Mouse (Mus musculus) brain, adult 2 months (tissue): ENCODE results near the gene Hmgn2.
"Not testable (repeated sequence)": the region's sequence is repeated elsewhere in the genome, so short reads cannot be mapped to it uniquely, and the experiment has no call there.

Source experiments
- DNase-seq: peaks from one replicate; pipeline ENCODE4 v3.0.0; 2011; ENCODE audit warnings: low read depth, low spot score

Gene Hmgn2

DNA sequence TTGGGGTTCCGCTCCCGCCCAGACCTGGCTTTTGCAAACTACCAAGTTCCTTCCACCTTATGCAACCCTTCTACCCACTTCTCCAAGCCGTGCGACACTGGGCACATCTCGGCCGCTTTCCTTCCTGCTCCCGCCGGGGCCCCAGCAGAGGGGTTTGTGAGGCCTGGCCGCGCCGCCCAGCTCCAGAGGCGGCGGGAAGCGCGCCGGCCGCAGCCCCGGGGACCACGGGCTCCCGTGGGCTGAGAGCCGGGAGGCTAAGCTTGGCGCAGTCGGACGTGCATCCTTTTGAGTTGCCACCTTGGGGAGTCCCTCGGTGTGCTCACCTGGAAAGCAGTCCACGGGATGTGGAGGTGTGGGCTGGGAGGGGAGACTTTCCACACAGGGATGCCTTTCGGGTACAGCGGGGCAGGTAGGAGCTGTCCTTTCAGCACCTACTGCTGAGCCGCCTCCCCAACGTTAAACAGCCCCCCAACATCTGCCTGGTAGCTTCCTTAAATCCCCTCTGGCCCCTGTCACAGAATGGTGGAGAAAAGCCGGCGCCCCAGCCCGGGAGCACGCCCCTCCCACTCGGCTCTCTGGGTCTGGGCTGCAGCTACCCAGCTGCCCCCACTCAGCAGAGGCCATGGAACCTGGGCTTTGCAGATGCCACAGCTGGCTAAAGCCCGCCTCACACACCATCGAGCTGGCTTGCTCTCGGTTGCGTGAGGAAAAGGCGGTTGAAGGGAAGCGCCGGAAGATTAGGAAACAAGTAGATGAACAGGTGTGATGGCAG lies at the start of gene Hmgn2:
Gene Hmgn2, minus strand, starts transcription at position 501 of the 772 bp plus-strand sequence.
- peak; percentile 54 for DNase-seq

DNA sequence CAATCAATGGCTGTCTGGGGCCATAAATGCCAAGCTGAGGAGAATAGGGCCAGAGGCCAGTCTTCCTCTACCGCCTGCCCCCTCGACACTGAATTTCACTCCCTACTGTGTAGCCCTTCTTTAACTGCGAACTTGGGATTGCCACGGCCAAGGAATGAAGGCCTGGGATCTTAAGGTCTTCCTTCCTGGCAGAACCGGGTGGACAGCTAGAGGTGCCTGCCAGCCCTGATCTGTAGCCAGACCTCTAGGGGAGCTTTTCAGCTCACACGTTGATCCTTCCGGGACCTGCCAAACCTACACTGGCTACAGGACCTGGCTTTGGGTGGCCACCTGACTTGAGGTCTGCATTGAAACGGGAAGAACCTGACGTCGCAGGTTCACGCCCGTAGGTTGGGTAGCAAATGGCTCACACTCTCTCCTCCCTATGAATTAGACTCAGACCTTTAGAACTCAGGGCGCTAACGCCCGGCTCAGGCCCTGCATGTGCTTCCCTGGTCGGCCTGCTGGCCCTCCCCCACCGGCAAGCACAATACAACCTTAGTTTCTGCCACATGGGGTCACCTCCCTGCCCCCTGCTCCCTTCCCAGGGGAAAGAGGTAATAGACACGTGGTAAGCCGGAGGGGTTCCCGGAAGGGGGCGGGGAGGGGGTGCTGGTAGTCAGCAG lies 48.9 kb upstream of the Hmgn2 start:
- no peak for DNase-seq

DNA sequence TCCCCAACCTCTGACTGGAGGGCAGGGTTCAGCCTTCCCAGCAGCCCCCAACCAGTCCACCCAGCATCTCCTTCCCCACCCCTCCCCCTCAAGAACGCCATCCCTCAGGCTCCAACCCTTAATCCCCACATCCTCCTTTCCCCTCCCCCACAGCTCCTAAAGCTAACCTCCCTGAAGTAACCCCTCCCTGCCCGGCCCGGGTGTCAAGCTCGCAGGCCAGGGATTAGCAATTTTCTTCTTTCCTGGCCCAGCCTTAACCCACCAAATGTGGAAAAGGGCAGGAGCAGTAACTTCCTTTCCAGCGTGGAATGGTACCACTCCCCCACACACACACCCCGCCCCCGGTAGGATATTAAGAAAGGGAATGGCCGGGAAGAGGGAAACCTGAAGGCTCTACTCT lies 48.3 kb upstream of the Hmgn2 start:
- no peak for DNase-seq

DNA sequence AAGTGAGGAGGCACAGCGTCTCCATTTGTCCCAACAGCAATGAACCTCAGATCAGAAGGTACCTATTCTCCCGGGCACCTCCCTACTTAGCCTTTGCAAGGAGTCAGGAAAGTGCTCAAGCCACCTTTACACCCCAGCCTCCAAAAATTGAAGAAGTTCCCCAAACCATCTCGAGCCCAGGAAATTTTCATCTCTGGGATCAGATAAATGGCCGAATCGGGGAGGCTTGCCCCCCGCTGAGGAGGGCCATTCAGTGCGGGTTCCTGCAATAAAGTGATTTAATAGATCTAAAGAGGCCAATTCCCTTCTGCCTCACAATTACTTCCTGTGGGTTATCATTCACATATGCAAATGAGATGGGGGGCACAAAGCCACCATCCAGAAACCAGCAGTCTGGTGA lies 47.8 kb upstream of the Hmgn2 start:
- no peak for DNase-seq

DNA sequence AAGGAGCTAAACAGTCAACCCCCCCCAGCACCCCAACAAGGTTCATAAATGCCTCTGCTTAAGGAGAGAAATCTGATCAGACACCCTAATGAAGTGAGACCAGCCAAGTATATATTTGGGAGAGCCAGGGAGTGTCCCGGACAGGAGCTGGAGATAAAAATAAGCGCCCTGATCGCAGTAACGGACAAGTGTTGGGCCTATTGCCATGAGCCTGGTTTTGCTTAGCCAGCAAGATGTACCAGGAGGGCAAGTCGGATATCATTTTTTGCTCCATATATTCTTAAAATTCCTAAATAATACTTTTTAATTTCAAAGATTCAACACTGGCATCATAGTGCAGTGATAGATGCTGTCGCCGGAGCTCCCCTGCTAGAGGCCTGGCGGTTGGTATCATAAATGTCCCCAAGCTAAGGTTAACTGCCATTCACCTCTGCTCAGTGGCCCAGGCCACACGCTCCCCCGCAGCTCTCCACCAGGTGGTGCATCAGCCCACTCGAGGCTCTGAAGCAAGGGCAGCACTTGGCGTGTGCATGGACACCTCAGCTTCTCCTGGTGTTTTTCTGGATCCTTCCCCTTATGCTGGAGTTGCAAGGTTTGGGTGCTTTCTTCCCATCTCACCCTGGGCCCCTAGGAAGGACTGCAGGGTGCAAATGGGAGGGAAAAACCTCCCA lies 44.5 kb upstream of the Hmgn2 start:
- DNase-seq: no peak

DNA sequence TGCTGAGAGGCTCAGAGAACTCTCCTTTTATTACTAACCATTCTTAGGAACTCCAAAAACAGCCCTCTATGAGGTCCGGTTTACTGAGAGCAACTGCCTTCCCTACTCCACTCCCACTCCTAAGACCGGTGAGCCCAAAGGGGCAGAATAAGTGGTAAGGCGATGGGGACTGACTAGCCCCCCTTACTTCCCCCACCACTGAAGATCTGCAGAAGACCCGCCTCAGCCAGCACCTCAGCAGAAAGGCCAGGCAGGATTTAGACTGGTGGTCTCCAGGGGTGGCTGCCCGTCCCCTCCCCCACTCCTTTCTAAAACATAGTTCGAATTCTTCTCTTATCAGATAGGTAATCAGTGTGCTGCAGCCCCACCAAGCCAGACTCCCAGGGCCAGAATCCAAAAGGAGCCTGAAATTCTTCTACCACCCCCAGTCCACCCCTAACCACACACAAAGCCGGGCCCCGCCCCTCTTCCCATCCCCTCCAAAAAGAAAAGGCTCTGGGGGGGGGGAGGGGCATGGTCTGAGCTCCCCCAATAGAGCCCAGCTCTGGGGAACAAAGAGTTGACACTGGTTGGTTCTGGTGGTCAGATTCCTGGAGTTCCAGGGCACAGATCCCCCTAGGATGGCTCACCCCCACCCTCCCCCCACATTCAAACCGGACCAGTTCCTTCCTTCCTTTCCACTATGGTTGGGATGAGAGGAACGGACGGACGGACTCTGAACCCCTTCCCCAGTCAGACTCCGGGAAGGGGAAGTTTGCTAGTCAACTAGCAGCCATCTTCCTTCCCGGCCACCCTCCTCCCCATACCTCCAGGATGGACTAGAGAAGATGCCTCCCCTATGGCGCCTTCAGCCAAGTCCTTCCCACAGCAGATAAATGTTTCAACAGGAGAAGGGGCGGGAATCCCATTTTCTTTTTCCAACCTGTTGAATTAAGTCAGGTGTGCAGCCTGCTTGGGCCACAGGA lies 43.3 kb upstream of the Hmgn2 start:
- DNase-seq: no peak

DNA sequence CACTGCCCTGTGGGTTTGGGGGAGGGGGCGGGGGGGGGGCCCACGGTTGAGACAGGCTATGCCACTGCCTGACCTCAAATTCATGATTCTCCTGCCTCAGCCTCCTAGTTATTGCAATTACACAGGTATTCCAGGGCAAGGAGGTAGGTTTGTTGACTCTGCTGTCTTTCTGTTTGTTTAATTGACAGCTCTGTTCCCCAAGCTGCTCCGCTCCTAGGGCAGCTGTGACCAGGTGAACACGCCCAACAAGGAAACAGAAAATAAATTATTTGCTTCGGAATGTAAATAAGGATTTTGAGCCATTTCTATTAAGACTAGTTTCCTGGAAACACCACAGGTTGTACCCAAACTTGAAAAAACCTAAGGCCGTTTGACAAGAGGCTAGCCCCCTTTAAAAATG lies 41.3 kb upstream of the Hmgn2 start:
- DNase-seq: no peak

DNA sequence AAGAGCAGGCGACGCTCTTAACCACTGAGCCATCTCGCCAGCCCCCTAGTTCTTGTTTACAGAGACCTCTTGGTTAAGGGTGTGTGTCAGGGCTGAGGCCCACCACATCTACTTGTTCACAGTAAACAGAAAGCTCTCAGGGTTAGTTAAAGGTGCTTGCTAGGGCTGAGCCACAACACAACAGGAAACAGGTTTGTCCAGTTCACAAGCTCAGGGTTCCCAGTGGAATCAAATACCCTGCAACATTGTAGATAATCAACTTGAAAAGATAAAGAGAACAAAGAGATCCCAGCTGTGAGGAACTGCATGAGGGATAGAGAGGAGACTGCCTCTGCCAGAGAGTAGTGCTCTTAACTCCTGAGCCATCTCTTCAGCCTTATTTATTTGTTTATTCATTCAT lies 38.4 kb upstream of the Hmgn2 start:
- no peak for DNase-seq

DNA sequence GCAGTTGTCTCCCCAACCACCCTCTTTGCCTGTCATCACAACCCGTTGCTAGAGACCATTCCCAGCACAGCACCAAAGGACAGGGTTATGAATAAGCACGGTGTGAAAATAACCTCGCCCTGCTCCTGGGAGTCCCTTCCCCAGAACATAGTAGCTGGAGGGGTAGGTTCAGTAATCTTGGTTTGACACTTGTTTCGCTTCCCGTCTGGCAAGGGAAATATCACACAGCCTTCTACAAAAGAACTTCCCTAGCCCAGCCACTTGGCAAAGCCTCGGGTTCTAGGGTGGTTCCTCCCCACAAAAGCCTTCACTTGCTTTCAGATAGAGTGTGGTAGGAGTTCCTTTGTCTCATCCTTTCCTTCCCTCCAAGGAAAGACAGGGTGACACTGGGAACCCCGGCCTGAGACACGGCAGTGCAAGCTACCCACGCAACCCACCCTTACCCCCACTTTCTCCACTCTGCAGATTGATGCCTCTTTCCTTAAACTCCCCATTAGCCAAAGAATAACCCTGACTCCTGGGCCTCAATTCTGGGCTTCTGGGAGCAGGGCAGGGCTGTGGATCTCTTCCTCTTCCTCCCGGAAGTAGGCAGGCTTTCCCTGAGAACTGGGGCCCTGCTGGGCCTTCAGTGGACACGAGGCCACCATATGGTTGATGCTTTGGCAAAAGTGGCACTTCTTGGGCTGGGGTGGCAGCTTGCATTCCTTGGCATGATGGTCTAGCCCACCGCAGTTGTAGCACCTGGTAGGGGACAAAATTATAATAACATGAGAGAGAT lies 37.3 kb upstream of the Hmgn2 start:
- DNase-seq: peak; percentile 21

DNA sequence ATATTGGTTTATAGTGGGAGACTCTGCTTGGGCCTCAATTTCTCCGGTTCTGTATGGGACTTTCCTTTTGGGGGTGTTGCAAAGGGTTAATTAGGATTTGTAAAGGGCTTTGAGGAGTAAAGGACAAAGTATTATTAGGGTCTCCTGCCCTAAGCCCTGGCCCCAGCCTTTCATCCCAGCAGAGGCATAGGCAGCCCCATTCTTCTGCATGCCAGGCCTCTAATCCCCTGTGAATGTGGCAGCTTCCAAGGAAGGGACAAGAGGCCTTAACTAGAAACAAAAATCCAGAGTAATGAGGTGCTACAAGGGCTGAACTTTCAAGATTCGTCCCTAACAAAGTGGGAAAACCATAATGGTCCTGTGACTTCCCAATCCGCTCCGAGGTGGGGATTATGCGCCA lies 34.5 kb upstream of the Hmgn2 start:
- DNase-seq: no peak

DNA sequence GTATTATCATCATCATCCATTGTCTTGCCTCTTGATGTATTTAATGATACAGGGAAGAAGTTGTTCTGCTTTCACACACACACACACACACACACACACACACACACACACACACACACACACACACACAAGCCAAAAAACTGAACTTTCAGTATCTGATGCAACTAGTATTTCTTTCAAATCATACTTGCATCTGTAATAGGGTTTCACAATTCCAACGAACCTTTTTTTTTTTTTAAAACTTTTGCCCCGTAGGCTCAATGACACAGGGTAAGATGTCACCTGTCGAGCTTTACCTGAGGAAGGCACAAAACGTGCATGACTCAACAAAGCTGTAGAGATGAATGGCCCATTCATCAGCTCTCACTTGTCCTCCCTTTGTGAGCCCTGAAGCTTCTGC lies 33.8 kb upstream of the Hmgn2 start:
- no peak for DNase-seq

DNA sequence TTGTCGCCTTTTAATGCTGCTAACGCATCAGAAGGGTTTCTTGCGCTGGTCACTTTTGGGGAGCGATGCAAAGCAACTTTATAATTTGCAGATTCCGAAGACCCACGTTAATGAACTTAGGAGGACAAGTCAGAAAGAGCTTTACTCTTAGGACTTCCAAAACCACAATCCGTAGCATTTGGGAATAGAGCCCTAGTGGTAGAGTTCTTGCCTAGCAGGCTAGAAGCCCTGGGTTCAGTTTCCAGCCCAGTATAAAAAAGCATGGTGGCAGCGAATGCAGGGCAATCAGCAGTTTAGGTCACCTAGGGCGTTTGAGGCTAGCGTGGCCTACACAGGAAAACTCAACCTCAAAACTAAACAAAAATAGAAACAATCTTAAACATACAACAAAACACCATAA lies 33.3 kb upstream of the Hmgn2 start:
- DNase-seq: no peak

DNA sequence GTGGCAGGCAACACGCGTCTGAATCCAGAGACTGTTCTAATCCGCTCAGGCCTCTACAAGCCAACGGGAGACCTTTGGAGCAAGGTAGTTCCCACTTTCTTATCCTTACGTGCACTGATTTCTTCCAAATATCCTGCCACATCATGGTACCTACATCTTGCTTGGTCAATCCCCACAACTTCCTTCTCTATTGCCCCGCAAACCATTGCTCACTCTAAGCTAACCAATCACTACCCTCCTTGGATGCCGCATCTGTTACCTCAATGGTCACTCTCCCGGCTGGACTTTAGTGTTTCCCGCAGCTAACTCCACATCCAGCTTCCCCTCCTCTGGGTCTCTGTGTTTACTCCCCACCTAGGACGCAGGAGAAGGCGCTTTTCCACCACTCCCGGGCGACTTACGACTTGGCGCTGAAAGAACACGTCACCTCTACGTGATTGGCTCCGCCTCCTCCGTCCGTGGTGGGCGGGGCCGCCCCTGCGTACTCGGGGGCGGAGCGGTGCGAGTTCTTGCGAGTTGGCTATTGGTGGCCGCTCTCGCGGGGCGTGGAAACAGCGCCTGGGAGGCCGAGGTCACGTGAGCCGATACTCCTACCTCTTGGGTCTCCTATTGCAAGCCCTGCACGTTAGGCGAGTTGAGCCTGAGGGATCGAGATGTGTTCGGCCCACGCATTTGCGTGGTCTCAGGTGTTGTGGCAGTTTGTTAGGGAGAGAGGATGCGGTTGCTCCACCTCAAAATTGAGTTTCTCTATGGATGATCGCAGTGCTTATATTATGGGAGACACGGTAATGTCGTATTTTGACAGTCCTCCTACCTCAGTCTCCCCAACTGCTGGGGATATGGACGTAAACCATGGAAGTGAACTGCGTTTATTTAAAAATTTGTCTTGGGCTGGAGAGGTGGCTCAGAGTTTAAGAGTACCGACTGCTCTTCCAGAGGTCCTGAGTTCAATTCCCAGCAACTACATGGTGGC lies 32.3 kb upstream of the Hmgn2 start, which contains the start of gene Dhdds:
Gene Dhdds, minus strand, starts transcription at position 453 of the 973 bp plus-strand sequence.
- DNase-seq: peak; percentile 99

DNA sequence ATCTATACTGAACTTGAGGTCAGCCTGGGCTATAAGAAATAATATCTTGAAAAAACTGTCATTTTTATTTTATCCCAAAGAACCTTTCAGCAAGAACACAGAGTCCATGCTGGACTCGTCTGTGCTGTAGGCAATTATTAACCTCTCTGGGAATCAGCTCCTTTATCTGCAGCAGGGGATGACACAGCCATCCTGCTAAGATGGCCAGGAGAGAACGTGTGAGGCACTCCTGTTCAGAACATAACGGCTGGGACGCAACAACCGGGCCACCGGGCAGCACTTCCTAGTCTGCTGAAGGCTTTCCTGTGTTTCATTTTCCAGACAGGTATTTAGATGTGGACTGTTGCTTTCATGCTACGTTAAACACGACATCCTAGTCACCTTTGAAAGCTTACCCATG lies 26.2 kb upstream of the Hmgn2 start:
- DNase-seq: no peak

DNA sequence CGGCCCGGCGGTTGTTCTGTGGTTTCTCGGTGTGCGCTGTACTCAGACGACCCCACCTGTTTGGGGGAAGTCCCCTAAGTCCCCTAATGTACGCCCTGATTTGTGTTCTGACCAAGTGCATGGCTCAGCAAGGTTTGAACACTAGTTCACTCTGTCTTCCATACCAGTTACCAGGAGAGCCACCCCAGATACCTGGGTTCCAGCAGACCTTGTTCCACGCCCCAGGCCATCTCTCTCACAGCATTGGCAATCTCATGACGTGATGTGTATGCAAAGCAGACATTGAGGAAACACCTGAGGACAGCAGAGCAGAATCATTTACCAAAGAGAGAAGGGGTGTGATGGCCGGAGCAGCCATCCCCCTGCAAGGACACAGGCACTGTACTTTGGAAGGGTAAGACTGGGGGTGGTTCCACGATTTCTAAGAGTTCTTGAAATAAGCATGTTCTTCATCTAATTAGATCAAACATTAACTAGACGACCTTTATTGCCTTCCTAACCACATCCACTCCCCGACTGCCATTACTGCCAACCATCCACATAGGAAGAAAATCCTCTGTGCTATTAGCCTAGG lies 22.7 kb upstream of the Hmgn2 start:
- no peak for DNase-seq

DNA sequence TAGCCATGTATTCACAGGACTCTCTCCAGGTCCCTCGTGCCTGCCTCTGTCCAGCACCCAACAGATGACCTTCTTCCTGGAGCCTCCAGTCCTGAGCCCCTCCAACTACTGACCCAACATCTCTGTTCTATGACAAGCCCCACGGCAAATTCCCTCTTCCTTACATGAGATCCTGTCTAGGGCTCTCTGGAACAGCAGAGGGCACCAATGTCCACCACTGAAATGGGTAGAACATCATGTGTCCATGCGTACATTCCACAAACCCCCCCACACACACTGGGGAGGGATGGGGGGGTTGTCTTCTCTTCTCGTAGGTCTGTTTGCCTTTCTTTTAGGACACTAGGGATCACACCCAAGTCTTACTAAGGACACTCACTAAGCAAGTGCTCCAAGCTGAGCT lies 21.6 kb upstream of the Hmgn2 start:
- peak; percentile 19 for DNase-seq

DNA sequence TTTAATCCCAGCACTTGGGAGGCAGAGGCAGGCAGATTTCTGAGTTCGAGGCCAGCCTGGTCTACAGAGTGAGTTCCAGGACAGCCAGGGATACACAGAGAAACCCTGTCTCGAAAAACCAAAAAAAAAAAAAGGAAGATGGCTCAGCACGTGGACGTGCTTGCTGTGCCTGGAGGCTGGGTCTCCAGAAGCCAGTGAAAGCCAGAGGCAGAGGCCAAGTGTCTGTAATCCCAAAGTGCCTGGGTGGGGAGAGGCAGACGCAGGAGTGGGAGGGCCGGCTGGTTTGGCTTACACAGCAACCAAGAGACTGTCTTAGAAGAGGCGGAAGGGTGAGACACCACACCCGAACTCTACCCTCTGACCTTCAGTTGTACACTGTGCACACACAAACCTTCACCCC lies 19.8 kb upstream of the Hmgn2 start:
- DNase-seq: not testable (repeated sequence)

DNA sequence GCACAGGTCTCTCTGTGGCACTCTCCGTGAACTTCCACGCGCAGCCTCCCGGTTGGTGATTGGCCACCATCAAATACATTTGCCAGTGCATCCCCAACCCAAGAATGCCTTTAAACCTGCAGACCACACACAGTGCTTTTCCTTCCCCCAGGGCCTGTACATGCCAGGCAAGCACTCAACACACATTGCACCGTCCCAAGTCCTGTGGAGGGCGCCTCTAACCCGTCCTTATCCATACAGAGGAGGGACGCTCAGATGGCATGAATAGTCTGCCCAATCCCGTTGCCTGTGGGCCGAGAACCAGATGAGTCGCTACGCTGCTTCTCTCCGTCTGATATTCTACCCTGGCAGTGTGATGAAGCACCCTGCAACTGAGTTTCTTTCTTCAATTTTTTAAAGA lies 14.5 kb upstream of the Hmgn2 start:
- DNase-seq: peak; percentile 31

DNA sequence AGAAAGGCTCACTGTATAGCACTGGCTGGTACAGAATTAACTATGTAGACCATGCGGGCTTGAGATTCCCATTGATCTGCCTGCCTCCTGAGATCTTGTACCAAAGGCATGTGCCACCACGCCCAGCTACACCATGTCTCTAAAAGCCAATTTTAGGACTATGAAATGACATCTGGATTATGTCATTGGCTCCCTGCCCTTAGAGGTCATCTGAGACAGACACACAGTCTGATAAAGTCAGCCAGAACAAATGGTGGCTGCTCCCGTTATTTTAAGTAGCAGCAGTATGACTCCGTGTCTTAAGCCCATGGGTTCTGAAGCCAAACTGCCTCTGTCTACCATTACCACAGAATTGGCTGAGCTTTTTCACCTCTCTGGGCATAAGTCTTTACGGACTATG lies 12.0 kb upstream of the Hmgn2 start:
- DNase-seq: no peak
